Mouse (Mus musculus) forebrain, embryonic 14.5 days (tissue): ENCODE measurements at regions not wholly inside any gene's neighbourhood (a gene's known extent, or its start where the extent isn't known, plus 50 kb on each side); places are given as distances from the start of the nearest gene placed in this dataset.
A peak's percentile ranks its signal among the peaks of the same experiment; 100 is the strongest.

Experiments
- ATAC-seq: fragments of 200-750 bp; cut with Nextera tagmentation; 2 replicates; pipeline ENCODE4 v1.8.0; 2017; ENCODE audit warnings: mild to moderate bottlenecking, moderate library complexity
- DNase-seq: peaks from one replicate; pipeline ENCODE4 v3.0.0-alpha.2; 2015; ENCODE audit warnings: low spot score
- H3K27ac ChIP-seq: fragments of 300-500 bp; sonication (generic); 2 replicates; pipeline ENCODE4 v1.5.1; 2014; ENCODE audit warnings: low read depth, mild to moderate bottlenecking, control low read depth, low read length, moderate library complexity
- H3K27me3 ChIP-seq: fragments of 300-500 bp; sonication (generic); replicated peaks from 2 replicates; pipeline ENCODE4 v1.6.1; 2014; ENCODE audit warnings: low read length, control low read depth, mixed read lengths; ENCODE audit not compliant: control insufficient read depth, insufficient read depth
- H3K36me3 ChIP-seq: fragments of 300-500 bp; sonication (generic); 2 replicates; pipeline ENCODE4 v1.6.1; 2014; ENCODE audit warnings: low read length, control low read depth; ENCODE audit not compliant: control insufficient read depth, insufficient read depth
- H3K4me1 ChIP-seq: fragments of 300-500 bp; sonication (generic); 2 replicates; pipeline ENCODE4 v1.6.1; 2014; ENCODE audit warnings: antibody characterized with exemption, low read length, control low read depth; ENCODE audit not compliant: control insufficient read depth, insufficient read depth
- H3K4me2 ChIP-seq: fragments of 300-500 bp; sonication (generic); 2 replicates; pipeline ENCODE4 v1.6.1; 2014; ENCODE audit warnings: mild to moderate bottlenecking, control low read depth, low read length
- H3K4me3 ChIP-seq: fragments of 300-500 bp; sonication (generic); 2 replicates; pipeline ENCODE4 v1.5.1; 2014; ENCODE audit warnings: low read depth, low read length, control low read depth
- H3K9ac ChIP-seq: fragments of 300-500 bp; sonication (generic); 2 replicates; pipeline ENCODE4 v1.6.1; 2014; ENCODE audit warnings: mild to moderate bottlenecking, low read length, control low read depth, moderate library complexity
- H3K9me3 ChIP-seq: fragments of 300-500 bp; sonication (generic); replicated peaks from 2 replicates; pipeline ENCODE4 v1.6.1; 2016; ENCODE audit warnings: low read length, control low read depth, mixed read lengths; ENCODE audit not compliant: control insufficient read depth
- WGBS: fragments of 180-500 bp; shearing (Covaris S2); extraction: QIAGEN DNeasy Blood & Tissue Kit; methylation state at CpG from one replicate; pipeline ENCODE4 v1.1.7; 2014; 5-methylcytosine and 5-hydroxymethylcytosine counted together

DNA sequence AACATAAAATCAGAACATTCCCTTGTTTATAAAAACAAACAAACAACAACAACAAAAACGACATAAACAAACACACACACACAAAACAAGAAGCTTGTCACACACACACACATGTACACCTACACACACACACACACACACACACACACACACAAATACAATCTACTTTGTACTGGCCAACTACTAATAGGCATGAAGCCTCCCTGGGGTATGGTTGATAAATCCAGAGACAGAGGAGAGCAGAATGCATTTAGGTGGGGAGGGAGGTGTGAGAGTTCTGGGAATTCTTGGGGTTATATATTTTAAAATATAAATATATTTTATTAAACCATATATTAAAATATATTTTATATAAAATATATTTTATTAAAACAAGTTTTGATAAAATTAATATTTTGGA is 371.6 kb upstream of the Pcdh20 start:
- ATAC-seq, result no peak
- Histone ChIP-seq H3K27me3 (no peaks in the 10 kb centered on the region), H3K36me3 (no peaks in the 10 kb centered on the region), H3K9ac (no peak overlapping the region), H3K4me3 (no peak overlapping the region), H3K4me1 (no peaks in the 10 kb centered on the region), H3K9me3 (no peaks in the 10 kb centered on the region), H3K4me2 (no peak overlapping the region), H3K27ac (no peak overlapping the region)
- 53% methylated on average over 1 of the region's 1 CpGs for WGBS
- DNase-seq, result no peak

DNA sequence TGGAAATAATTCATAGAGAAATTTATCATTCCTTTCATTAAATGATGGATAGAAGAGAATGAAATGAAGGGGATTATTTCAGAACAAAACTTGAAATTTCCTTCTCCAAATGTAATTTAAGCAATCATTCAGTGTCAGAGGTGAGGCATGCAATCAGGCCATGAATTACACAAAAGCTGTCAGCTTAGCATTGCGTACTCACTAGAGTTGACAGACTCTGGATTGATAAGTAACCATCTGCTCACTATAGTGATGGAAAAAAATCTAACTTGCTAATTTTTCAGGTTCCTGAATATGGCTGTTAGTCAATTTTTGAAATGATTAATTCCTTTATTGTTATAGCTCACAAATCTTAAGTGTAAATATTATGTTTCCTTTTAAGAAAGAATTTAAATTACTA is 334.5 kb upstream of the Pcdh20 start:
- Histone ChIP-seq H3K9ac (no peak overlapping the region), H3K4me2 (no peak overlapping the region), H3K4me3 (no peak overlapping the region), H3K4me1 (no peaks in the 10 kb centered on the region), H3K27ac (no peak overlapping the region), H3K27me3 (no peaks in the 10 kb centered on the region), H3K36me3 (no peaks in the 10 kb centered on the region), H3K9me3 (no peaks in the 10 kb centered on the region)
- 48% methylated on average over 1 of the region's 1 CpGs for WGBS
- peak; percentile 85 for ATAC-seq
- DNase-seq, result peak; percentile 70

DNA sequence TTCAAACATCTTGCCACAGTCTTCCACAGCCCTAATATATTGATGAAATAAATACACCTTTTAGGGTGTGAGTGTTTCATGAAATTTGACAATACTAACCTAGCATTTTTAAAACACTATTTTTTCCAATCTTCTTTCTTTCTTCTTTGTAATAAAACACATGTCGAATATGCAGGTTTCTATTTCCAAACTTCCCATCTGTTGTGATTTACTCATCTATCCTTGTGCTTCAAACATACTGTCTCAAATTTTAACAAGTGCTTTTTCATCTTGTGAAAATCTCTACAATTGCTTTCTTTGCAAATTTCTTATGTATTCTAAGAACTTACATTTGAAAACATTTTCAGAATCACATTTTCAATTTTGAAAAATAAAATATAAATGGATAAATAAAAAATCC is 330.1 kb upstream of the Pcdh20 start:
- Histone ChIP-seq H3K36me3 (no peaks in the 10 kb centered on the region), H3K4me3 (no peak overlapping the region), H3K27ac (no peak overlapping the region), H3K4me1 (no peaks in the 10 kb centered on the region), H3K9ac (no peak overlapping the region), H3K4me2 (no peak overlapping the region), H3K27me3 (no peaks in the 10 kb centered on the region), H3K9me3 (no peaks in the 10 kb centered on the region)
- DNase-seq (peak; percentile 36), ATAC-seq (no peak)
- 76% methylated on average over 1 of the region's 1 CpGs for WGBS

DNA sequence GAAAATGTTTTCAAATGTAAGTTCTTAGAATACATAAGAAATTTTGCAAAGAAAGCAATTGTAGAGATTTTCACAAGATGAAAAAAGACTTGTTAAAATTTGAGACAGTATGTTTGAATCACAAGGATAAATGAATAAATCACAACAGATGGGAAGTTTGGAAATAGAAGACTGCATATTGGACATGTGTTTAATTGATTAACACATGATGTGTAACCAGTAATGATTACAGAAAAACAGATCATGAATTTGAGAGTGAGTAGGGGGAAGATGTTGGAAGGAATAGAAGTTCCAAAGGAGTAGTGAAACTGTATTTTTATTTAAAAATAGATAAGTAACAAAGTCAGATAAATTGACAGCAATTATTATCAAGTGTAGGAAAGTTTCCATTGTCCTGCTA is 329.3 kb upstream of the Pcdh20 start:
- H3K9ac ChIP-seq, result no peak overlapping the region
- H3K27ac ChIP-seq, result no peak overlapping the region
- H3K4me2 ChIP-seq, result no peak overlapping the region
- H3K36me3 ChIP-seq, result no peaks in the 10 kb centered on the region
- no peaks in the 10 kb centered on the region for H3K27me3 ChIP-seq
- no peak overlapping the region for H3K4me3 ChIP-seq
- DNase-seq (peak; percentile 59), ATAC-seq (peak; percentile 57; the same call in 1 of the 2 replicates)
- H3K9me3 ChIP-seq, result no peaks in the 10 kb centered on the region
- no peaks in the 10 kb centered on the region for H3K4me1 ChIP-seq
